Mouse (Mus musculus) lung, embryonic 14.5 days (tissue): Measurements from ENCODE around the gene Mef2d. TPM values are rescaled to one million over a fixed set of nuclear protein-coding genes. Genes with fewer than 3 reads are reported as not detected.
"Not testable (repeated sequence)": the region's sequence is repeated elsewhere in the genome, so short reads cannot be mapped to it uniquely, and the experiment has no call there.

ENCODE experiments used
- ATAC-seq: fragments of 200-750 bp; cut with Nextera tagmentation; 2 replicates; pipeline ENCODE4 v1.8.0; 2017; ENCODE audit warnings: mild to moderate bottlenecking, moderate TSS enrichment, moderate library complexity; ENCODE audit not compliant: insufficient read depth
- DNase-seq: peaks from one replicate; pipeline ENCODE4 v3.0.0-alpha.2; 2015
- H3K27ac ChIP-seq: fragments of 300-500 bp; sonication (generic); 2 replicates; pipeline ENCODE4 v1.5.1; 2014; ENCODE audit warnings: low read depth, mild to moderate bottlenecking, moderate library complexity
- H3K27me3 ChIP-seq: fragments of 300-500 bp; sonication (generic); 2 replicates; pipeline ENCODE4 v1.6.1; 2014; ENCODE audit warnings: low read length, control low read depth; ENCODE audit not compliant: insufficient read depth
- H3K36me3 ChIP-seq: fragments of 300-500 bp; sonication (generic); 2 replicates; pipeline ENCODE4 v1.6.1; 2014; ENCODE audit warnings: control low read depth; ENCODE audit not compliant: insufficient read depth
- H3K4me1 ChIP-seq: fragments of 300-500 bp; sonication (generic); 2 replicates; pipeline ENCODE4 v1.6.1; 2014; ENCODE audit warnings: antibody characterized with exemption, control low read depth; ENCODE audit not compliant: insufficient read depth
- H3K4me2 ChIP-seq: fragments of 300-500 bp; sonication (generic); 2 replicates; pipeline ENCODE4 v1.6.1; 2014; ENCODE audit warnings: mild to moderate bottlenecking
- H3K4me3 ChIP-seq: fragments of 300-500 bp; sonication (generic); 2 replicates; pipeline ENCODE4 v1.5.1; 2014; ENCODE audit warnings: low read depth, low read length
- H3K9ac ChIP-seq: fragments of 300-500 bp; sonication (generic); 2 replicates; pipeline ENCODE4 v1.6.1; 2014
- H3K9me3 ChIP-seq: fragments of 300-500 bp; sonication (generic); 2 replicates; pipeline ENCODE4 v1.6.1; 2016; ENCODE audit warnings: low read depth, low read length, control low read depth
- CTCF ChIP-seq: IDR thresholded peaks from 2 replicates; pipeline ENCODE4 v1.5.1; 2016; ENCODE audit warnings: antibody characterized with exemption, low read depth
- WGBS: fragments of 180-500 bp; shearing (Covaris S2); extraction: QIAGEN DNeasy Blood & Tissue Kit; methylation state at CpG from one replicate; pipeline ENCODE4 v1.1.7; 2014; 5-methylcytosine and 5-hydroxymethylcytosine counted together
- polyA plus RNA-seq: library from polyadenylated mRNA; unstranded; fragments of >200 nt; fragmentation: Nextera tagmentation; extraction: Ambion mirVana; gene quantifications from 2 replicates; pipeline ENCODE4 v1.2.1, GENCODE M21; 2014

The Mef2d gene
- polyA plus RNA-seq, 1 experiment from 2014 or later, result 25.4 TPM

DNA sequence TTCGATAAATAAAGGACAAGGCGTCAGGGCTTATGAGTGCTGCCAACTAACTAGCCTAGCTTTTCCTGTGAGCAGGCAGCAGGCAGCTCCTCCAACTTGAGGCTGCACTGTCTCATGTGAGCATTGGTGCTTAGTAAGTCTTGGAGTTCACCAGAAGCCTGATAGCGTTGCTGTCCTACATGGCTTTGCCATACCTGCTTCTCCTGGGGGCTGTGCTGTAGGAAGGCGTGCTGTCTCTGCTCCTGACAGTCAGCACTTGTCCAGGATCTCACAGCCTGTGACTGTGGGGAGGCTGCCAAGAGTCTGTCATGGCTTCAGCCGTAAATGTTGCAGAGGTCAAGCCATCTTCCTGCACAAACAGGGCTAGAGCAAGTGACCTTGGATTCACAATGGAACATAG lies 23.9 kb downstream of the Mef2d start:
- Histone ChIP-seq H3K4me2 (no peak overlapping the region), H3K9ac (no peak overlapping the region), H3K27me3 (no peaks in the 10 kb centered on the region), H3K4me3 (no peak overlapping the region), H3K4me1 (no peaks in the 10 kb centered on the region), H3K36me3 (peaks cover 96% of the 10 kb centered on the region), H3K9me3 (no peaks in the 10 kb centered on the region), H3K27ac (no peak overlapping the region)
- TF ChIP-seq CTCF, result no peak
- no peak for ATAC-seq
- WGBS, result 80% methylated on average over 5 of the region's 5 CpGs
- no peak for DNase-seq

DNA sequence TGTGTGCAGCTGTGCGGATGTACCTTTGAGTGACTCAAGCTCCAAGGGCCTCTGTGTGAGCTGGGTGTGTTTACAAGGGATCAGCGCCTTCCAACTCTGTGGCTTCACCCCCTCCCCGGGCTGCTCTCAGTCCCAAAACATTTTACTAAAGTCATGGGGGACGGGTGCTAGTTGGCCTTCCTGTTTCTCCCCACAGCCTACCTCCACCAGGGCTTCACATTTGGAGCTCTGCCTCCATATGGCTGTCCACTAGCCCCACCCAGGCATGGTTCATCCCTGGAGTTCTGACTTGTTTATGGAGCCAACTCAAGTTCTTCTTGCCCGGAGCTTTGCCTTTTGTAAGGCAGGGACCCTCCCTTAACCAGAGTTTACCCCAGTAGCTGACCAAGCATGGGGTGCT lies 28.2 kb downstream of the Mef2d start:
- H3K4me2 ChIP-seq, result no peak overlapping the region
- WGBS, result 88% methylated on average over 5 of the region's 5 CpGs
- H3K36me3 ChIP-seq, result peaks cover 90% of the 10 kb centered on the region
- ATAC-seq (no peak), DNase-seq (no peak)
- no peak overlapping the region for H3K27ac ChIP-seq
- TF ChIP-seq CTCF, result no peak
- H3K27me3 ChIP-seq, result no peaks in the 10 kb centered on the region
- no peak overlapping the region for H3K4me3 ChIP-seq
- no peaks in the 10 kb centered on the region for H3K9me3 ChIP-seq
- H3K4me1 ChIP-seq, result no peaks in the 10 kb centered on the region
- no peak overlapping the region for H3K9ac ChIP-seq

GRCm38 (mm10) chr3:88172440-88172839 lies 30.3 kb downstream of the Mef2d start:
- peaks cover 72% of the 10 kb centered on the region for H3K36me3 ChIP-seq
- no peaks in the 10 kb centered on the region for H3K4me1 ChIP-seq
- no peaks in the 10 kb centered on the region for H3K27me3 ChIP-seq
- no peak overlapping the region for H3K27ac ChIP-seq
- no peaks in the 10 kb centered on the region for H3K9me3 ChIP-seq
- ATAC-seq, result no peak
- TF ChIP-seq CTCF, result no peak
- H3K4me2 ChIP-seq, result no peak overlapping the region
- H3K9ac ChIP-seq, result no peak overlapping the region
- WGBS, result 81% methylated on average over 3 of the region's 3 CpGs
- no peak for DNase-seq
- no peak overlapping the region for H3K4me3 ChIP-seq

DNA sequence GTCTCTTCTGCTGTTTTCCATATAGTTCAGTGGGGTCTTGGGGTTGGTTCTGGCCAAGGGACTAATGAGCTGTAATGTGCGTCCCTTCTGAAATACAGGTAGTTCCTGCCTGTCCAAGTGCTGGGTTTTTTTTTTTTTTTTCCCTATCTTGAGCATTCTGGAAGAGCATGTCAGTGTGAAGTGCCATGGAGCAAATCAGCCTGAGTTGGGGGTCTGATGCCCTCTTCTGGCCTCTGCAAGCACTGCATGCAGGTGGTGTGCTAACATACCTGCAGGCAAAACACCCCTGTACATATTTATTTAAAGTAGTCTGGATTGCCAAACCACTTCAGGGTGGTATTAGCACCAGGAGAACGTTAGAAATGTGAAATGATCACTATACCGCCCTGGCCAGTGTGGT lies 31.2 kb downstream of the Mef2d start:
- Histone ChIP-seq H3K4me3 (no peak overlapping the region), H3K9me3 (no peaks in the 10 kb centered on the region), H3K27ac (no peak overlapping the region), H3K4me2 (no peak overlapping the region), H3K36me3 (peaks cover 62% of the 10 kb centered on the region), H3K4me1 (no peaks in the 10 kb centered on the region), H3K27me3 (no peaks in the 10 kb centered on the region), H3K9ac (no peak overlapping the region)
- 41% methylated on average over 3 of the region's 3 CpGs for WGBS
- TF ChIP-seq CTCF, result peak; percentile 73
- DNase-seq (peak; percentile 73), ATAC-seq (no peak)

GRCm38 (mm10) chr3:88174894-88175293 lies 32.7 kb downstream of the Mef2d start:
- Histone ChIP-seq H3K4me1 (no peaks in the 10 kb centered on the region), H3K9me3 (no peaks in the 10 kb centered on the region), H3K27ac (no peak overlapping the region), H3K4me2 (no peak overlapping the region), H3K36me3 (peaks cover 47% of the 10 kb centered on the region), H3K9ac (no peak overlapping the region), H3K27me3 (no peaks in the 10 kb centered on the region), H3K4me3 (no peak overlapping the region)
- ATAC-seq (no peak), DNase-seq (no peak)
- TF ChIP-seq CTCF, result no peak
- 57% methylated on average over 2 of the region's 2 CpGs for WGBS

GRCm38 (mm10) chr3:88177106-88177505 lies 34.9 kb downstream of the Mef2d start:
- Histone ChIP-seq H3K9ac (peak overlapping the region; percentile 63), H3K27ac (peak overlapping the region; percentile 96), H3K4me1 (no peaks in the 10 kb centered on the region), H3K27me3 (no peaks in the 10 kb centered on the region), H3K36me3 (peaks cover 25% of the 10 kb centered on the region), H3K4me2 (peak overlapping the region; percentile 70), H3K4me3 (peak overlapping the region; percentile 46), H3K9me3 (no peaks in the 10 kb centered on the region)
- TF ChIP-seq CTCF, result no peak
- DNase-seq (no peak), ATAC-seq (no peak)
- 61% methylated on average over 5 of the region's 5 CpGs for WGBS

- Histone ChIP-seq H3K9ac (peak overlapping the region; percentile 63), H3K4me2 (peak overlapping the region; percentile 70), H3K4me3 (peak overlapping the region; percentile 46), H3K9me3 (no peaks in the 10 kb centered on the region), H3K27ac (peak overlapping the region; percentile 96), H3K27me3 (no peaks in the 10 kb centered on the region), H3K36me3 (peaks cover 20% of the 10 kb centered on the region), H3K4me1 (no peaks in the 10 kb centered on the region)
- ATAC-seq, result peak; percentile 99
- WGBS, result under 1% methylated on average over 49 of the region's 49 CpGs
- 0 out of 2 replicates have a peak, but pooled peaks have one; percentile 8 for TF ChIP-seq CTCF
- peak; percentile 99 for DNase-seq
Measured at GRCm38 (mm10) chr3:88177562-88178345, 35.6 kb downstream of the Mef2d start.

- H3K36me3 ChIP-seq, result peaks cover 14% of the 10 kb centered on the region
- H3K4me2 ChIP-seq, result peak overlapping the region; percentile 70
- not testable (repeated sequence) for H3K9me3 ChIP-seq, H3K4me1 ChIP-seq, ATAC-seq, DNase-seq, H3K27me3 ChIP-seq
- WGBS, result 22% methylated on average over 11 of the region's 11 CpGs
- peak overlapping the region; percentile 46 for H3K4me3 ChIP-seq
- H3K9ac ChIP-seq, result peak overlapping the region; percentile 35
- peak overlapping the region; percentile 96 for H3K27ac ChIP-seq
Measured at GRCm38 (mm10) chr3:88178346-88178733, 36.2 kb downstream of the Mef2d start.
